Mouse (Mus musculus) embryo, embryonic 11.5 days (tissue): ENCODE results near the gene Rab20.

Experiments used
- DNase-seq: peaks from one replicate; pipeline ENCODE4 v3.0.0-alpha.2; 2012; ENCODE audit warnings: low read depth, low spot score

Rab20 gene

GRCm38 (mm10) chr8:11405722-11406481, 72.6 kb downstream of the Rab20 start:
- DNase-seq, result no peak

GRCm38 (mm10) chr8:11404614-11405013, 73.9 kb downstream of the Rab20 start:
- DNase-seq, result no peak

DNA sequence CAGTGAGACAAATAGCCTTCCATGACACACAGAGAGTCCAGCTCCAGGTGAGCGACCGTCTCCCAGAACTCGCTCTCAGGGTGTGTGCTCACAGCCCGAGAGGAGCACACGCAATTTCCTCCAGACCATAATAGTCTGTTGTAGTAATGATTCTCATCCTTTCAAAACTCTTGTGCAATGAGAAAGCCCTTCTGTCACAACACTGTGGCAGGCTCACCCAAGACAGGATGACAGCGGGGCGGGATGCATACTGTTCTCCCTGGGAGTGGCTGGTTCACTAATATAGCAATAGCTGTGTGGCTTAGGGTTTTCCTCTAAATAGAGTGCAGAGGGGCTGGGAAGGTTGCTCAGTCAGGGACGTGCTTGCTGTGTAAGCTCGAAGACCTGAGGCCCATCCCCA, 74.7 kb downstream of the Rab20 start:
- DNase-seq, result no peak
